In the genomic region with DNA sequence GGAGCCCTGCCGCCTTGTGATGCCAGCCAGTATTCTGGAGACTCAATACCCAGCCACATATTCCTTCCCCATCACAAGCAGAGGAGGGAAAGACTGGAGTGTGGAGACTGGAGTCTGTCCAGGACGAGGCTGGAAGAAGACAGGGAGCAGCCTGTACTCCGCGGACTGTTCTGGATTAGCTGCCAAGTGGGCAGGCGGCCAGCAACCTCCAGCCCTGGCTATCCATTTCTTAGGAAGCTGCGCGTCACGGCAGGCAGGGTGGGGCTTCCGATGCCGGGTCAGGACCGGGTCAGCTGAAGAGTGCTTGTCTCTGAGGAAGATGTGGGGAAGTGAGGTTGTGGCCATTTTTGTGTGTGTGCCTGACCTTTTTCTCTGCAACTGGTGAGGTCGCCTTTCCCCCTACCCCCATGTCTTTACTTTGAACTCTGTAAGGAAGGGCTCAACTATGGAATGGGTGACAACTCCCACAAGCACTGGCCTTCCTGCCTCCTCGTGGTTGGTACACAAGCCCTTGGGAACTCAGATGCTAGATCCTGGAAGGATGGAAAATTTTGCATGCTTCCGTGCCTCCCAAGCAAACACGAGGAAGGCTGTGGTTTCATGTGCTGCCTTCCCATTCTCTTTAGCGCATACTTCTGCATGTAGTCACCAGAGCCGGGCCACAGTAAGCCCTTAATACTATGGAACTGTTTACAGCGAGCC, we compare ENCODE assay signal across 8 mouse cellular contexts.
A peak's percentile ranks its signal among the peaks of the same experiment; 100 is the strongest.
DNase-seq lines count a peak whose midpoint lies in the region; ATAC-seq and TF ChIP-seq lines count a peak whose summit lies in the region.

No protein-coding gene starts in this region.

- H3K4me1 ChIP-seq in embryonic facial prominence, embryonic 15.5 days: peaks cover 14% of the 10 kb centered on the region
- H3K4me1 ChIP-seq in heart, embryonic 11.5 days (ENCODE audit: control insufficient read depth, insufficient read depth, low read length): peaks cover 4% of the 10 kb centered on the region; the same call in 1 of the 2 replicates
- peaks cover 7% of the 10 kb centered on the region for H3K4me1 ChIP-seq in kidney, embryonic 16.5 days (ENCODE audit: insufficient read depth, low read length)
- H3K4me1 ChIP-seq in limb, embryonic 14.5 days (ENCODE audit: control insufficient read depth, insufficient read depth, low read length): 0 out of 2 replicates have a peak, but pooled peaks cover 10% of the 10 kb centered on the region
- H3K4me1 ChIP-seq in stomach, postnatal 0 days (replicated peaks; ENCODE audit: control insufficient read depth, insufficient read depth): no peaks in the 10 kb centered on the region; the same call in 1 of the 2 replicates

- peak; percentile 42 to 49 for DNase-seq in spleen, adult 18-20 months
- no peak for DNase-seq in spleen, adult 12 weeks (ENCODE audit: low spot score)
- peak; percentile 94 for DNase-seq in limb, embryonic 14.5 days (ENCODE audit: low spot score)
- DNase-seq in monocyte, adult 2 months (ENCODE audit: low read depth in 1 of 2, low spot score in 2 of 2): peak; percentile 20 to 58
- peak; percentile 90 for DNase-seq in stomach, postnatal 0 days (ENCODE audit: low spot score)

- H3K36me3 ChIP-seq in embryonic facial prominence, embryonic 15.5 days: no peaks in the 10 kb centered on the region
- no peaks in the 10 kb centered on the region for H3K36me3 ChIP-seq in heart, embryonic 11.5 days (ENCODE audit: control insufficient read depth, insufficient read depth, low read length)
- no peaks in the 10 kb centered on the region for H3K36me3 ChIP-seq in kidney, embryonic 16.5 days (ENCODE audit: insufficient read depth, low read length)
- no peaks in the 10 kb centered on the region for H3K36me3 ChIP-seq in limb, embryonic 14.5 days (ENCODE audit: control insufficient read depth, insufficient read depth, low read length)
- no peaks in the 10 kb centered on the region for H3K36me3 ChIP-seq in stomach, postnatal 0 days (ENCODE audit: control insufficient read depth, insufficient read depth, low read length)

- peak overlapping the region; percentile 54 for H3K4me2 ChIP-seq in embryonic facial prominence, embryonic 15.5 days (replicated peaks)
- H3K4me2 ChIP-seq in heart, embryonic 11.5 days: peak overlapping the region; percentile 65
- H3K4me2 ChIP-seq in kidney, embryonic 16.5 days (replicated peaks; ENCODE audit: low read depth, low read length): peak overlapping the region; percentile 55
- peak overlapping the region; percentile 43 for H3K4me2 ChIP-seq in limb, embryonic 14.5 days (replicated peaks; ENCODE audit: low read depth, low read length, severe bottlenecking)
- H3K4me2 ChIP-seq in stomach, postnatal 0 days (replicated peaks; ENCODE audit: low read depth): peak overlapping the region; percentile 51

- H3K9me3 ChIP-seq in embryonic facial prominence, embryonic 15.5 days (replicated peaks): no peaks in the 10 kb centered on the region
- no peaks in the 10 kb centered on the region for H3K9me3 ChIP-seq in heart, embryonic 11.5 days (replicated peaks; ENCODE audit: control insufficient read depth, low read length)
- H3K9me3 ChIP-seq in kidney, embryonic 16.5 days (ENCODE audit: low read length): peaks cover under 1% of the 10 kb centered on the region; the same call in 1 of the 2 replicates
- H3K9me3 ChIP-seq in limb, embryonic 14.5 days (ENCODE audit: control insufficient read depth, low read length): no peaks in the 10 kb centered on the region
- no peaks in the 10 kb centered on the region for H3K9me3 ChIP-seq in stomach, postnatal 0 days (ENCODE audit: control insufficient read depth, low read length)

- WGBS in embryonic facial prominence, embryonic 15.5 days: 20% methylated on average over 18 of the region's 18 CpGs
- WGBS in heart, embryonic 11.5 days (ENCODE audit: insufficient replicate concordance): 37% methylated on average over 18 of the region's 18 CpGs
- WGBS in kidney, embryonic 16.5 days: 35% methylated on average over 18 of the region's 18 CpGs
- WGBS in limb, embryonic 14.5 days: 41% methylated on average over 18 of the region's 18 CpGs
- 12% methylated on average over 18 of the region's 18 CpGs for WGBS in stomach, postnatal 0 days

- ATAC-seq in embryonic facial prominence, embryonic 15.5 days (ENCODE audit: insufficient number of reproducible peaks, low FRiP score, low TSS enrichment, low read depth): peak; percentile 92
- ATAC-seq in heart, embryonic 11.5 days (replicated peaks; ENCODE audit: insufficient number of reproducible peaks, low FRiP score, low TSS enrichment): peak; percentile 95
- peak; percentile 97 for ATAC-seq in kidney, embryonic 16.5 days (ENCODE audit: low FRiP score, low TSS enrichment)
- ATAC-seq in limb, embryonic 14.5 days (ENCODE audit: low FRiP score, low read depth): peak; percentile 91
- ATAC-seq in stomach, postnatal 0 days (ENCODE audit: low FRiP score, low TSS enrichment): peak; percentile 95

- peak overlapping the region; percentile 79 for H3K27ac ChIP-seq in embryonic facial prominence, embryonic 15.5 days (replicated peaks)
- peak overlapping the region; percentile 37 for H3K27ac ChIP-seq in heart, embryonic 11.5 days (ENCODE audit: low read depth, low read length)
- H3K27ac ChIP-seq in kidney, embryonic 16.5 days (ENCODE audit: low read length): peak overlapping the region; percentile 82
- 0 out of 2 replicates have a peak overlapping the region, but pooled peaks have one; percentile 30 for H3K27ac ChIP-seq in limb, embryonic 14.5 days (replicated peaks; ENCODE audit: low read depth, low read length)
- H3K27ac ChIP-seq in stomach, postnatal 0 days (replicated peaks): peak overlapping the region; percentile 89

- no peak for TF ChIP-seq POLR2A in limb, embryonic 14.5 days (IDR thresholded peaks at IDR 0.05; ENCODE audit: borderline replicate concordance, extremely low read depth, insufficient read depth, insufficient read length)

- no peak overlapping the region for H3K9ac ChIP-seq in embryonic facial prominence, embryonic 15.5 days
- 0 out of 2 replicates have a peak overlapping the region, but pooled peaks have one; percentile 1 for H3K9ac ChIP-seq in heart, embryonic 11.5 days (ENCODE audit: low read depth, low read length)
- no peak overlapping the region for H3K9ac ChIP-seq in kidney, embryonic 16.5 days (replicated peaks; ENCODE audit: low read length)
- no peak overlapping the region for H3K9ac ChIP-seq in limb, embryonic 14.5 days (ENCODE audit: low read depth, low read length, severe bottlenecking)
- no peak overlapping the region for H3K9ac ChIP-seq in stomach, postnatal 0 days (ENCODE audit: low read length)

- no peaks in the 10 kb centered on the region for H3K27me3 ChIP-seq in embryonic facial prominence, embryonic 15.5 days
- no peaks in the 10 kb centered on the region for H3K27me3 ChIP-seq in heart, embryonic 11.5 days (ENCODE audit: control insufficient read depth, insufficient read depth, low read length)
- no peaks in the 10 kb centered on the region for H3K27me3 ChIP-seq in kidney, embryonic 16.5 days (ENCODE audit: insufficient read depth, low read length)
- H3K27me3 ChIP-seq in limb, embryonic 14.5 days (ENCODE audit: control insufficient read depth, insufficient read depth, low read length): no peaks in the 10 kb centered on the region
- no peaks in the 10 kb centered on the region for H3K27me3 ChIP-seq in stomach, postnatal 0 days (ENCODE audit: control insufficient read depth, insufficient read depth, low read length)

- TF ChIP-seq CTCF in stomach, postnatal 0 days (IDR thresholded peaks at IDR 0.05; ENCODE audit: low read depth): peak; percentile 23; the same call in 1 of the 2 replicates

- TF ChIP-seq EP300 in stomach, postnatal 0 days (optimal IDR thresholded peaks at IDR 0.05): peak; percentile 63

- H3K4me3 ChIP-seq in embryonic facial prominence, embryonic 15.5 days (replicated peaks): no peak overlapping the region
- no peak overlapping the region for H3K4me3 ChIP-seq in heart, embryonic 11.5 days (ENCODE audit: low read depth, low read length)
- H3K4me3 ChIP-seq in kidney, embryonic 16.5 days (ENCODE audit: low read length): no peak overlapping the region
- H3K4me3 ChIP-seq in limb, embryonic 14.5 days (replicated peaks; ENCODE audit: low read length): no peak overlapping the region
- no peak overlapping the region for H3K4me3 ChIP-seq in stomach, postnatal 0 days (ENCODE audit: low read depth, low read length)

Comparison
In these comparisons a context has a peak if more than half of its experiments do, and no peak if none do; other contexts are left out.
1. H3K27ac ChIP-seq: peak in every context shown above with its lines; median percentile 89 in stomach, postnatal 0 days; 82 in kidney, embryonic 16.5 days; 79 in embryonic facial prominence, embryonic 15.5 days; 37 in heart, embryonic 11.5 days; 30 in limb, embryonic 14.5 days.